21 mouse cellular contexts compared by ENCODE assay signal in genomic region chr6:46763481-46763880, GRCm38 (mm10).
DNase-seq lines count a peak whose midpoint lies in the region; ATAC-seq and TF ChIP-seq lines count a peak whose summit lies in the region.
"Had no signal": no experiment of that assay in that cellular context is flagged by ENCODE, and none has a peak within 500 bp of the region (broad histone marks: within the 10 kb centered on the region; RNA-seq: fewer than 3 reads in every experiment).

No protein-coding gene starts in this region.

- no peaks in the 10 kb centered on the region for H3K9me3 ChIP-seq in forebrain, embryonic 14.5 days (replicated peaks; ENCODE audit: control insufficient read depth, low read length)
- no peaks in the 10 kb centered on the region for H3K9me3 ChIP-seq in forebrain, embryonic 13.5 days (replicated peaks)
- no peaks in the 10 kb centered on the region for H3K9me3 ChIP-seq in embryonic facial prominence, embryonic 14.5 days (ENCODE audit: control insufficient read depth, low read length)
- H3K9me3 ChIP-seq: embryonic facial prominence, embryonic 13.5 days; G1E; heart, embryonic 13.5 days had no signal

- TF ChIP-seq CTCF in brain, embryonic 14.5 days (IDR thresholded peaks at IDR 0.05; ENCODE audit: borderline replicate concordance, extremely low read depth, insufficient read depth, insufficient read length): no peak

- no peaks in the 10 kb centered on the region for H3K36me3 ChIP-seq in forebrain, embryonic 14.5 days (ENCODE audit: control insufficient read depth, insufficient read depth, low read length)
- no peaks in the 10 kb centered on the region for H3K36me3 ChIP-seq in forebrain, embryonic 13.5 days (ENCODE audit: poor library complexity, severe bottlenecking)
- no peaks in the 10 kb centered on the region for H3K36me3 ChIP-seq in embryonic facial prominence, embryonic 14.5 days (ENCODE audit: control insufficient read depth, insufficient read depth, low read length)
- H3K36me3 ChIP-seq: embryonic facial prominence, embryonic 13.5 days; G1E; heart, embryonic 13.5 days had no signal

- no peak overlapping the region for H3K27ac ChIP-seq in forebrain, embryonic 14.5 days (ENCODE audit: low read depth, low read length)
- H3K27ac ChIP-seq in forebrain, embryonic 13.5 days: no peak overlapping the region
- no peak overlapping the region for H3K27ac ChIP-seq in embryonic facial prominence, embryonic 14.5 days (replicated peaks; ENCODE audit: low read depth, low read length)
- H3K27ac ChIP-seq: embryonic facial prominence, embryonic 13.5 days; heart, embryonic 13.5 days had no signal

- TF ChIP-seq POLR2A in brain, embryonic 14.5 days (IDR thresholded peaks at IDR 0.05; ENCODE audit: borderline replicate concordance, extremely low read depth, insufficient read depth, insufficient read length, poor library complexity, severe bottlenecking): no peak

- no peaks in the 10 kb centered on the region for H3K4me1 ChIP-seq in forebrain, embryonic 14.5 days (ENCODE audit: control insufficient read depth, insufficient read depth, low read length)
- peaks cover 4% of the 10 kb centered on the region for H3K4me1 ChIP-seq in forebrain, embryonic 13.5 days
- H3K4me1 ChIP-seq in embryonic facial prominence, embryonic 14.5 days (ENCODE audit: control insufficient read depth, insufficient read depth, low read length): no peaks in the 10 kb centered on the region
- H3K4me1 ChIP-seq: embryonic facial prominence, embryonic 13.5 days; heart, embryonic 13.5 days had no signal

- no peak overlapping the region for H3K4me3 ChIP-seq in forebrain, embryonic 14.5 days (ENCODE audit: low read depth, low read length)
- H3K4me3 ChIP-seq in forebrain, embryonic 13.5 days: no peak overlapping the region
- H3K4me3 ChIP-seq in embryonic facial prominence, embryonic 14.5 days (ENCODE audit: low read depth, low read length): no peak overlapping the region
- H3K4me3 ChIP-seq: embryonic facial prominence, embryonic 13.5 days; heart, embryonic 13.5 days had no signal

- DNase-seq in forebrain, embryonic 14.5 days (ENCODE audit: low spot score): peak; percentile 10
- DNase-seq in left cerebral cortex, postnatal 4 days: peak; percentile 8
- DNase-seq in left cerebral cortex, postnatal 36 days (ENCODE audit: low spot score in 2 of 2): no peak
- DNase-seq in brain, embryonic 14.5 days (ENCODE audit: low read depth): peak; percentile 28
- DNase-seq in embryonic facial prominence, embryonic 14.5 days (ENCODE audit: low spot score): peak; percentile 1
- DNase-seq in cerebellum, adult 8-10 months: no peak
- no peak for DNase-seq in layer of hippocampus, postnatal 14 days (ENCODE audit: low spot score in 2 of 2)
- DNase-seq: adrenal gland, postnatal 36 days; cerebellum, adult 18-20 months; cerebellum, postnatal 36 days; gastrocnemius, postnatal 14 days; heart, adult 18-20 months; heart, postnatal 4 days; spleen, adult 18-20 months; thymus, postnatal 25 days had no signal

- 10% methylated on average over 3 of the region's 3 CpGs for WGBS in forebrain, embryonic 14.5 days
- WGBS in forebrain, embryonic 13.5 days: 11% methylated on average over 3 of the region's 3 CpGs
- 45% methylated on average over 3 of the region's 3 CpGs for WGBS in embryonic facial prominence, embryonic 14.5 days

- H3K9ac ChIP-seq in forebrain, embryonic 14.5 days (ENCODE audit: low read length): no peak overlapping the region
- H3K9ac ChIP-seq in forebrain, embryonic 13.5 days: no peak overlapping the region
- H3K9ac ChIP-seq in embryonic facial prominence, embryonic 14.5 days (ENCODE audit: low read depth, low read length): no peak overlapping the region
- H3K9ac ChIP-seq: embryonic facial prominence, embryonic 13.5 days; heart, embryonic 13.5 days had no signal

- ATAC-seq in forebrain, embryonic 14.5 days: no peak
- no peak for ATAC-seq in forebrain, embryonic 13.5 days
- ATAC-seq in embryonic facial prominence, embryonic 14.5 days (ENCODE audit: low read depth): no peak
- ATAC-seq: intestine, embryonic 16.5 days; lung, postnatal 0 days had no signal

- no peak overlapping the region for H3K4me2 ChIP-seq in forebrain, embryonic 14.5 days (ENCODE audit: low read length)
- no peak overlapping the region for H3K4me2 ChIP-seq in forebrain, embryonic 13.5 days
- H3K4me2 ChIP-seq in embryonic facial prominence, embryonic 14.5 days (ENCODE audit: low read depth, low read length): no peak overlapping the region
- H3K4me2 ChIP-seq: embryonic facial prominence, embryonic 13.5 days; heart, embryonic 13.5 days had no signal

- intact Hi-C loops in left cerebral cortex, postnatal 4 days (cut with DNase I): no loop called here
- intact Hi-C loops in left cerebral cortex, postnatal 36 days (cut with DNase I): no loop called here

- no peaks in the 10 kb centered on the region for H3K27me3 ChIP-seq in forebrain, embryonic 14.5 days (replicated peaks; ENCODE audit: control insufficient read depth, insufficient read depth, low read length)
- H3K27me3 ChIP-seq in forebrain, embryonic 13.5 days: no peaks in the 10 kb centered on the region
- no peaks in the 10 kb centered on the region for H3K27me3 ChIP-seq in embryonic facial prominence, embryonic 14.5 days (replicated peaks; ENCODE audit: control insufficient read depth, insufficient read depth, low read length)
- H3K27me3 ChIP-seq: embryonic facial prominence, embryonic 13.5 days; heart, embryonic 13.5 days had no signal

Comparison
In these comparisons a context has a peak if more than half of its experiments do, and no peak if none do; other contexts are left out.
1. DNase-seq: peak in forebrain, embryonic 14.5 days (single experiment), left cerebral cortex, postnatal 4 days (single experiment), brain, embryonic 14.5 days (single experiment) and embryonic facial prominence, embryonic 14.5 days (single experiment); none in left cerebral cortex, postnatal 36 days (0 of 2), cerebellum, adult 8-10 months (single experiment) and layer of hippocampus, postnatal 14 days (0 of 2).